Mouse (Mus musculus) kidney, postnatal 0 days (tissue): Measurements from ENCODE around the gene Cant1. TPM values are rescaled to one million over a fixed set of nuclear protein-coding genes. Genes with fewer than 3 reads are reported as not detected.

ENCODE experiments used
- ATAC-seq: fragments of 200-750 bp; cut with Nextera tagmentation; replicated peaks from 2 replicates; pipeline ENCODE4 v1.8.0; 2017; ENCODE audit warnings: low read depth, moderate number of reproducible peaks, moderate TSS enrichment, moderate library complexity; ENCODE audit not compliant: low FRiP score
- DNase-seq: peaks from one replicate; pipeline ENCODE4 v3.0.0-alpha.2; 2016; ENCODE audit warnings: low spot score
- H3K27ac ChIP-seq: fragments of 300-500 bp; sonication (generic); 2 replicates; pipeline ENCODE4 v1.5.1; 2014; ENCODE audit warnings: mild to moderate bottlenecking
- H3K27me3 ChIP-seq: fragments of 300-500 bp; sonication (generic); 2 replicates; pipeline ENCODE4 v1.6.1; 2014; ENCODE audit warnings: low read length, mixed read lengths; ENCODE audit not compliant: insufficient read depth
- H3K36me3 ChIP-seq: fragments of 300-500 bp; sonication (generic); 2 replicates; pipeline ENCODE4 v1.6.1; 2014; ENCODE audit warnings: low read length, mixed read lengths; ENCODE audit not compliant: insufficient read depth
- H3K4me1 ChIP-seq: fragments of 300-500 bp; sonication (generic); replicated peaks from 2 replicates; pipeline ENCODE4 v1.6.1; 2014; ENCODE audit warnings: antibody characterized with exemption, low read length, mixed read lengths; ENCODE audit not compliant: insufficient read depth
- H3K4me2 ChIP-seq: fragments of 300-500 bp; sonication (generic); 2 replicates; pipeline ENCODE4 v1.6.1; 2014; ENCODE audit warnings: mild to moderate bottlenecking, low read length, moderate library complexity, mixed read lengths
- H3K4me3 ChIP-seq: fragments of 300-500 bp; sonication (generic); replicated peaks from 2 replicates; pipeline ENCODE4 v1.5.1; 2014; ENCODE audit warnings: low read depth, low read length
- H3K9ac ChIP-seq: fragments of 300-500 bp; sonication (generic); 2 replicates; pipeline ENCODE4 v1.6.1; 2014; ENCODE audit warnings: low read depth, low read length
- H3K9me3 ChIP-seq: fragments of 300-500 bp; sonication (generic); replicated peaks from 2 replicates; pipeline ENCODE4 v1.6.1; 2016; ENCODE audit warnings: low read length, inconsistent platforms, mixed read lengths
- CTCF ChIP-seq: IDR thresholded peaks from 2 replicates; pipeline ENCODE4 v1.5.1; 2016; ENCODE audit warnings: antibody characterized with exemption, low read depth, mild to moderate bottlenecking, moderate library complexity
- WGBS: fragments of 180-500 bp; shearing (Covaris S2); extraction: QIAGEN DNeasy Blood & Tissue Kit; methylation state at CpG from one replicate; pipeline ENCODE4 v1.1.7; 2014; 5-methylcytosine and 5-hydroxymethylcytosine counted together
- polyA plus RNA-seq: library from polyadenylated mRNA; unstranded; fragments of >200 nt; fragmentation: Nextera tagmentation; extraction: Ambion mirVana; gene quantifications from 2 replicates; pipeline ENCODE4 v1.2.1, GENCODE M21; 2015

The Cant1 gene
- 25.7 and 25.8 TPM in 2 replicates for polyA plus RNA-seq

GRCm38 (mm10) chr11:118418834-118419504 is at the start of gene Cant1:
Cant1 (minus strand) TSS chr11:118419086.
- Histone ChIP-seq H3K4me2 (peak within 1 kb of the TSS; percentile 71), H3K9me3 (no peaks in the 10 kb centered on the region), H3K27me3 (no peaks in the 10 kb centered on the region), H3K36me3 (peaks cover 4% of the 10 kb centered on the region; the same call in 1 of the 2 replicates), H3K27ac (peak within 1 kb of the TSS; percentile 78), H3K4me1 (peaks cover 17% of the 10 kb centered on the region; the same call in 1 of the 2 replicates), H3K4me3 (peak within 1 kb of the TSS; percentile 85), H3K9ac (peak within 1 kb of the TSS; percentile 94)
- peak; percentile 87 for ATAC-seq
- under 1% methylated on average over 50 of the region's 50 CpGs for WGBS
- DNase-seq = peak; percentile 100
- no peak for TF ChIP-seq CTCF

- no peak overlapping the region for H3K4me3 ChIP-seq
- TF ChIP-seq CTCF = no peak
- H3K27ac ChIP-seq = no peak overlapping the region
- WGBS = 59% methylated on average over 11 of the region's 11 CpGs
- DNase-seq (no peak), ATAC-seq (0 out of 2 replicates have a peak, but pooled peaks have one; percentile 10)
- no peaks in the 10 kb centered on the region for H3K27me3 ChIP-seq
- H3K4me1 ChIP-seq = no peaks in the 10 kb centered on the region
- H3K9me3 ChIP-seq = no peaks in the 10 kb centered on the region
- H3K4me2 ChIP-seq = no peak overlapping the region
- H3K36me3 ChIP-seq = no peaks in the 10 kb centered on the region
- H3K9ac ChIP-seq = no peak overlapping the region
Measured at GRCm38 (mm10) chr11:118467441-118468035, 48.7 kb upstream of the Cant1 start.

GRCm38 (mm10) chr11:118460280-118460679 is 41.4 kb upstream of the Cant1 start:
- Histone ChIP-seq H3K4me3 (no peak overlapping the region), H3K36me3 (no peaks in the 10 kb centered on the region), H3K9ac (no peak overlapping the region), H3K27me3 (no peaks in the 10 kb centered on the region), H3K27ac (no peak overlapping the region), H3K4me2 (no peak overlapping the region), H3K4me1 (no peaks in the 10 kb centered on the region), H3K9me3 (no peaks in the 10 kb centered on the region)
- TF ChIP-seq CTCF = peak; percentile 65
- ATAC-seq = no peak
- DNase-seq = no peak
- 74% methylated on average over 6 of the region's 6 CpGs for WGBS

GRCm38 (mm10) chr11:118459536-118459935 is 40.6 kb upstream of the Cant1 start:
- no peak overlapping the region for H3K4me2 ChIP-seq
- TF ChIP-seq CTCF = no peak
- WGBS = 75% methylated on average over 4 of the region's 4 CpGs

GRCm38 (mm10) chr11:118459051-118459450 is 40.2 kb upstream of the Cant1 start:
- Histone ChIP-seq H3K36me3 (no peaks in the 10 kb centered on the region), H3K4me2 (no peak overlapping the region), H3K4me3 (no peak overlapping the region), H3K27ac (peak overlapping the region; percentile 47), H3K4me1 (no peaks in the 10 kb centered on the region), H3K9ac (no peak overlapping the region), H3K27me3 (no peaks in the 10 kb centered on the region), H3K9me3 (no peaks in the 10 kb centered on the region)
- no peak for TF ChIP-seq CTCF
- DNase-seq = peak; percentile 75
- WGBS = 6% methylated on average over 8 of the region's 8 CpGs
- peak; percentile 80 for ATAC-seq

More at GRCm38 (mm10) chr11:118459536-118459935, 40.6 kb upstream of the Cant1 start:
- ATAC-seq = peak; percentile 27; the same call in 1 of the 2 replicates
- DNase-seq = peak; percentile 30
- Histone ChIP-seq H3K9ac (no peak overlapping the region), H3K4me1 (no peaks in the 10 kb centered on the region), H3K9me3 (no peaks in the 10 kb centered on the region), H3K4me3 (no peak overlapping the region), H3K36me3 (no peaks in the 10 kb centered on the region), H3K27me3 (no peaks in the 10 kb centered on the region), H3K27ac (peak overlapping the region; percentile 47)

GRCm38 (mm10) chr11:118456937-118457336 is 38.1 kb upstream of the Cant1 start:
- no peaks in the 10 kb centered on the region for H3K9me3 ChIP-seq
- H3K4me1 ChIP-seq = no peaks in the 10 kb centered on the region
- no peak for TF ChIP-seq CTCF
- H3K4me2 ChIP-seq = no peak overlapping the region
- ATAC-seq (no peak), DNase-seq (no peak)
- no peak overlapping the region for H3K4me3 ChIP-seq
- no peaks in the 10 kb centered on the region for H3K27me3 ChIP-seq
- WGBS = 83% methylated on average over 11 of the region's 11 CpGs
- no peaks in the 10 kb centered on the region for H3K36me3 ChIP-seq
- H3K27ac ChIP-seq = no peak overlapping the region
- H3K9ac ChIP-seq = no peak overlapping the region
